Mouse (Mus musculus): ENCODE data around the gene Mknk2. TPM values are rescaled to one million over a fixed set of nuclear protein-coding genes. Genes with fewer than 3 reads are reported as not detected.

The Mknk2 gene
- total and polyA plus RNA-seq, 3 experiments = 47.4 to 184 (median 87.1) TPM

DNA sequence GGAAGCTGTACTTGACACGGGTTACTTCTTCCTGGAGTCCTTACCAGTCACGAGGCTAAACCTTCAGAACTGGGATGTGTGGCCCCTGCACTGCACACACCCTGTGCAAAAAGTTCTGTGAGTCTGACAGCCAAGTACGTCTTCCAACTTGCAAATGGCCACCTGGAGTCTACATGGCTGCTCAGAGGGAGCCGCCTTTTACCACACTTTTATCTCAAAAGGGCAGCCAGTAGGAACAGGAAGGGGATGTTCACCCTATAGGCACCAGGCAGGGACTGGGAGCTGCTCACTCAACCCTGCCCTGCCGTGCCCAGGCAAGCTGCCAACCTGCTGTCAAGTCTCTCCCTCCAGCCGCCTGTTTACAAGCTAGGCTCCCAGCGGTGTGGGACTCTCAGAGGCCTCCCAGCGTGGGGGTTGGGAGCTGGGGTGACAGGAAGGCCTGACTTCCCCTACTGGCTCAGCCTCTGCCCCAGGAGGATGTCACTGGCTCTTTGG, at the start of gene Mknk2 (continued):
- TF ChIP-seq SMC3 (IDR thresholded peaks at IDR 0.05; ENCODE audit: low read depth, low read length) (0 out of 2 replicates have a peak, but pooled peaks have one; percentile 25), GATA1 (IDR thresholded peaks at IDR 0.05; ENCODE audit: low read depth, low read length) (peak; percentile 86), MAZ (IDR thresholded peaks at IDR 0.05; ENCODE audit: low read depth, low read length) (peak; percentile 91), MAFK (IDR thresholded peaks at IDR 0.05; ENCODE audit: borderline replicate concordance, low read depth, low read length) (no peak)

DNA sequence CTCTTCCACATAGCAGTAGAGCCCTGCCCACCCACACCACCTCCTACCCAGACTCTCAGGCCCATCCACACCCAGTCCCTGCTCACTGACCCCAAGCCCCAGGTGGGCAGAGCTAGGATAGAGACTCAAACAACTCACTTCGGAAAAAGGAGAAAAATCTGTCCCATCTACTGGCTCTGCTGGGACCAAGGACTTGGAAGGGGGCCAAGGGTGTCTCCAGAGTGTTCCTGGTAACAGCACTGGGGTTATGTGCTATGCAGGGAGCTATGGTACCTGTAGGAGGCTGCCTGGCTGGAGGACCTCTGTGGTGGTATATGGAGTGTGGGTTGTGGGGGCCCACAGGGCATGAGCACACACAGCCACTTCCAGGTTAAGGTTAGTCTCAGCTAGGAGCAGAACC, 39.4 kb upstream of the Mknk2 start:
- Histone ChIP-seq H3K9me3 (replicated peaks; ENCODE audit: insufficient read depth, low read length) (no peaks in the 10 kb centered on the region), H3K27ac (ENCODE audit: control insufficient read depth, low read depth, low read length) (no peak overlapping the region), H3K9ac (ENCODE audit: control insufficient read depth, low read depth, low read length, poor library complexity, severe bottlenecking) (no peak overlapping the region), H3K36me3 (ENCODE audit: control insufficient read depth in 1 of 2, insufficient read depth in 2 of 2, low read length in 2 of 2) (peaks cover 0 to 7% of the 10 kb centered on the region in 2 experiments; a peak in 1 of 4 replicates), H3K27me3 (ENCODE audit: control insufficient read depth in 1 of 2, insufficient read depth in 2 of 2, low read length in 2 of 2) (no peaks in the 10 kb centered on the region), H3K79me2 (ENCODE audit: control insufficient read depth, insufficient read depth, low read length, poor library complexity) (no peaks in the 10 kb centered on the region), H3K4me1 (ENCODE audit: control insufficient read depth in 1 of 2, insufficient read depth in 2 of 2, low read length in 2 of 2) (no peaks in the 10 kb centered on the region), H3K4me3 (ENCODE audit: control insufficient read depth in 1 of 2, insufficient read depth in 1 of 2, low read depth in 2 of 2, low read length in 2 of 2) (no peak overlapping the region)
- DNase-seq (ENCODE audit: low read depth, low spot score) = no peak
- no peak for TF ChIP-seq MAX (IDR thresholded peaks at IDR 0.05; ENCODE audit: low read length)
- TF ChIP-seq ZC3H11A (IDR thresholded peaks at IDR 0.05; ENCODE audit: low read depth, low read length) = no peak
- TF ChIP-seq MYB (IDR thresholded peaks at IDR 0.05; ENCODE audit: low read depth, low read length) = no peak
- no peak for TF ChIP-seq SIN3A (IDR thresholded peaks at IDR 0.05; ENCODE audit: low read length)
- TF ChIP-seq ZKSCAN1 (IDR thresholded peaks at IDR 0.05; ENCODE audit: low read depth, low read length) = no peak
- no peak for TF ChIP-seq GATA1 (IDR thresholded peaks at IDR 0.05; ENCODE audit: low read depth, low read length)
- no peak for TF ChIP-seq TAL1 (IDR thresholded peaks at IDR 0.05; ENCODE audit: low read length)
- TF ChIP-seq MEF2A (IDR thresholded peaks at IDR 0.05; ENCODE audit: extremely low read depth, insufficient replicate concordance, low read depth, low read length, poor library complexity, severe bottlenecking) = no peak
- TF ChIP-seq NRF1 (IDR thresholded peaks at IDR 0.05; ENCODE audit: insufficient read depth, low read depth, low read length, poor library complexity, severe bottlenecking) = no peak
- no peak for TF ChIP-seq POLR2A (IDR thresholded peaks at IDR 0.05; ENCODE audit: control insufficient read depth in 1 of 2, insufficient read depth in 1 of 2, low read depth in 1 of 2, low read length in 2 of 2, poor library complexity in 1 of 2)
- no peak for TF ChIP-seq ZNF384 (IDR thresholded peaks at IDR 0.05; ENCODE audit: low read depth, low read length)
- TF ChIP-seq USF1 (IDR thresholded peaks at IDR 0.05; ENCODE audit: low read depth, low read length) = no peak
- no peak for TF ChIP-seq GABPA (IDR thresholded peaks at IDR 0.05; ENCODE audit: low read depth, low read length)
- TF ChIP-seq MAZ (IDR thresholded peaks at IDR 0.05; ENCODE audit: low read depth, low read length) = no peak
- TF ChIP-seq MYC (IDR thresholded peaks at IDR 0.05; ENCODE audit: low read depth, low read length) = no peak
- TF ChIP-seq ETS1 (IDR thresholded peaks at IDR 0.05; ENCODE audit: low read depth, low read length) = no peak

DNA sequence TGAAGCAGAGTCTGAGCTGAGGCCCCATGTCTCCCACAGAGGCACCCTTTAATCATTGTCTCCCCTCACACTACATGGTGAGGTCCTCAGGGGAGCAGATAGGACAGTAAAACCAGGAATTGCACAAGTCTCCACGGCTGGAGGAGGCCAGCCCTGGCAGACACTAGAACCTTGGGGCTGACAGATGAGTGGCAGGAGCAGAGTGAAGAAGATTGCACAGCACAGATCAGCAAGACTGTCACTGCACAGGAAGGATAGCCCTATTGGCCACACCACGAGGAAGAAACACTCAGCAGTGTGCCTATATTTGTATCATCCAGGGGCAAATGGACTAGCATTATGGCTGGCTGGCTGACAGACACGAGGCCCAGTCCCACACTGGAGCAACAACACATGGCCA, 32.9 kb upstream of the Mknk2 start:
- no peak for DNase-seq (ENCODE audit: low read depth, low spot score)

More for the DNA sequence above, 32.9 kb upstream of the Mknk2 start:
- Histone ChIP-seq H3K27ac (ENCODE audit: control insufficient read depth, low read depth, low read length) (no peak overlapping the region), H3K4me1 (ENCODE audit: control insufficient read depth in 1 of 2, insufficient read depth in 2 of 2, low read length in 2 of 2) (no peaks in the 10 kb centered on the region), H3K36me3 (ENCODE audit: control insufficient read depth in 1 of 2, insufficient read depth in 2 of 2, low read length in 2 of 2) (peaks cover 0 to 2% of the 10 kb centered on the region in 2 experiments; a peak in 1 of 4 replicates), H3K9ac (ENCODE audit: control insufficient read depth, low read depth, low read length, poor library complexity, severe bottlenecking) (no peak overlapping the region), H3K79me2 (ENCODE audit: control insufficient read depth, insufficient read depth, low read length, poor library complexity) (no peaks in the 10 kb centered on the region), H3K9me3 (replicated peaks; ENCODE audit: insufficient read depth, low read length) (no peaks in the 10 kb centered on the region), H3K27me3 (ENCODE audit: control insufficient read depth in 1 of 2, insufficient read depth in 2 of 2, low read length in 2 of 2) (no peaks in the 10 kb centered on the region), H3K4me3 (ENCODE audit: control insufficient read depth in 1 of 2, insufficient read depth in 1 of 2, low read depth in 2 of 2, low read length in 2 of 2) (no peak overlapping the region)
- TF ChIP-seq POLR2A (IDR thresholded peaks at IDR 0.05; ENCODE audit: control insufficient read depth in 1 of 2, insufficient read depth in 1 of 2, low read depth in 1 of 2, low read length in 2 of 2, poor library complexity in 1 of 2) (no peak), SIN3A (IDR thresholded peaks at IDR 0.05; ENCODE audit: low read length) (no peak), EP300 (IDR thresholded peaks at IDR 0.05; ENCODE audit: low read depth in 1 of 2, low read length in 2 of 2) (no peak), BHLHE40 (IDR thresholded peaks at IDR 0.05; ENCODE audit: borderline replicate concordance, low read depth, low read length) (no peak), E2F4 (IDR thresholded peaks at IDR 0.05; ENCODE audit: borderline replicate concordance, low read depth, low read length) (no peak), GATA1 (IDR thresholded peaks at IDR 0.05; ENCODE audit: low read depth, low read length) (no peak), ZKSCAN1 (IDR thresholded peaks at IDR 0.05; ENCODE audit: low read depth, low read length) (no peak), JUND (IDR thresholded peaks at IDR 0.05; ENCODE audit: low read depth, low read length) (no peak), MYC (IDR thresholded peaks at IDR 0.05; ENCODE audit: low read depth, low read length) (no peak), TBP (IDR thresholded peaks at IDR 0.05; ENCODE audit: low read depth, low read length) (no peak), USF1 (IDR thresholded peaks at IDR 0.05; ENCODE audit: low read depth, low read length) (no peak), POLR2AphosphoS2 (IDR thresholded peaks at IDR 0.05; ENCODE audit: low read length) (no peak), TAL1 (IDR thresholded peaks at IDR 0.05; ENCODE audit: low read length) (no peak), MXI1 (IDR thresholded peaks at IDR 0.05; ENCODE audit: low read depth, low read length) (no peak), MEF2A (IDR thresholded peaks at IDR 0.05; ENCODE audit: extremely low read depth, insufficient replicate concordance, low read depth, low read length, poor library complexity, severe bottlenecking) (no peak)

Data from MEL (cell line).